ENCODE assay signal across 17 mouse cellular contexts in genomic region chr11:67241051-67241450, GRCm38 (mm10). TPM values are rescaled to one million over a fixed set of nuclear protein-coding genes. Genes with fewer than 3 reads are reported as not detected.
"Had no signal": no experiment of that assay in that cellular context is flagged by ENCODE, and none has a peak within 500 bp of the region (broad histone marks: within the 10 kb centered on the region; RNA-seq: fewer than 3 reads in every experiment).

No protein-coding gene starts in this region.

- H3K27ac ChIP-seq: neural tube, embryonic 12.5 days; neural tube, embryonic 13.5 days; neural tube, embryonic 15.5 days; stomach, embryonic 15.5 days; stomach, postnatal 0 days had no signal

- DNase-seq: right cerebral cortex, adult 18-20 months; right cerebral cortex, postnatal 14 days; right cerebral cortex, postnatal 25 days; right cerebral cortex, postnatal 4 days; spleen, adult 18-20 months; thymus, adult 18-20 months; thymus, adult 2 months; thymus, postnatal 14 days; thymus, postnatal 25 days; thymus, postnatal 36 days; thymus, postnatal 4 days had no signal

- H3K4me3 ChIP-seq: neural tube, embryonic 12.5 days; neural tube, embryonic 13.5 days; neural tube, embryonic 15.5 days; stomach, embryonic 15.5 days had no signal

RNA-seq across cellular contexts. Expression of gene Myh4, which starts 3.2 kb away (rescaled TPM):
- total RNA-seq: neutrophil, adult 5-6 weeks had no signal

RNA-seq across cellular contexts. Expression of gene Myh8, which starts 35.9 kb away (rescaled TPM):
- total RNA-seq: neutrophil, adult 5-6 weeks had no signal

RNA-seq across cellular contexts. Expression of gene Myh1, which starts 41.2 kb away (rescaled TPM):
- total RNA-seq: neutrophil, adult 5-6 weeks had no signal
